In the genomic region with DNA sequence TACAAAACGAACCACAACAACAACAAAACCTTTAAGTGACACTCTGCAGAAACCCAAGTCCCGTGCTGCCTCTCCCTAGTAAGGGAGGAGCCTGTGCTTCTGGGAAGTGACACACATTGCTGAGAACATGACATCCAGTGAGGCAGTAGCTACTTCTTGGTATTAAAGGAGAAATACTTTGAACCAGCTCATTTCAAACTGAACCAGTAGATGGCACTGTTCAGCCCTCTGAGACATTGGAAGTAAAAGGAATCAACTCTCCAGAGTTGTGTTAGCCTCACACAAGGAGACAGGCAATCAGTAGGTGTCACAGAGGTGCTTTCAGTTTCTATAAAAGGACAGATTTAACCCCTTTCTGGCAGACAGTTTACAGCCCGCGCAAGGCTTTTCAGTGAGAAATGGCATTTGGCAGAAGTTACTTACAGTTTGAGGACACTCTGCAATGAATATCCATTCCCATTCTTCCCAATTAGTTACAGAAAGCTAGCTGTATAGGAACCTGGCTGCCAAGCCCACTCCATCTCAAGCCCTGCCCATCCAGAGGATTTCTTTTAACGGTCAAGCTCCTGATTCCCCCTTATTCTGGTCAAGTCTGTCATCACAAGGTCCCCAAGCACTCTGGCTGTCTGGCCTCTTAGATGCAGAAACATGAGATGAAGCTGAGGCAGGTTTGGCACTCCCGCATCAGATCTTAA, we compare ENCODE assay signal across 9 mouse cellular contexts. TPM values are rescaled to one million over a fixed set of nuclear protein-coding genes. Genes with fewer than 3 reads are reported as not detected.
DNase-seq lines count a peak whose midpoint lies in the region; ATAC-seq and TF ChIP-seq lines count a peak whose summit lies in the region.
"Had no signal": no experiment of that assay in that cellular context is flagged by ENCODE, and none has a peak within 500 bp of the region (broad histone marks: within the 10 kb centered on the region; RNA-seq: fewer than 3 reads in every experiment).

No protein-coding gene starts in this region.

- no peak for ATAC-seq in heart, embryonic 11.5 days (replicated peaks; ENCODE audit: insufficient number of reproducible peaks, low FRiP score, low TSS enrichment)
- ATAC-seq in hematopoietic stem cell, adult 5-6 weeks (replicated peaks in 1 of 2; ENCODE audit: insufficient read depth in 1 of 2, low FRiP score in 2 of 2, low TSS enrichment in 1 of 2, low read depth in 1 of 2, poor library complexity in 2 of 2, severe bottlenecking in 2 of 2), result peak; percentile 65 to 66
- ATAC-seq in midbrain, embryonic 11.5 days (ENCODE audit: low FRiP score), result peak; percentile 57

- intact Hi-C loops in heart, adult 2 months (cut with DNase I), result loop anchor here (1.0 to 5.0 kb wide), 2 partner anchors 169 to 329 kb away; no protein-coding TSS in a partner anchor

- no peak for DNase-seq in heart, adult 2 months
- DNase-seq in NIH3T3 (ENCODE audit: low read depth), result peak; percentile 67
- peak; percentile 15 to 45 for DNase-seq in layer of hippocampus, postnatal 25 days (ENCODE audit: extremely low spot score in 1 of 2, low spot score in 1 of 2)
- DNase-seq in midbrain, embryonic 11.5 days (ENCODE audit: low spot score, missing footprints), result peak; percentile 94
- DNase-seq in spleen, postnatal 36 days (ENCODE audit: low spot score in 2 of 2), result no peak

- no peaks in the 10 kb centered on the region for H3K79me2 ChIP-seq in heart, adult 2 months (replicated peaks; ENCODE audit: control insufficient read depth, insufficient read depth, low read length)

- H3K27me3 ChIP-seq in heart, adult 2 months (ENCODE audit: control insufficient read depth, insufficient read depth, low read length), result no peaks in the 10 kb centered on the region
- no peaks in the 10 kb centered on the region for H3K27me3 ChIP-seq in heart, embryonic 11.5 days (ENCODE audit: control insufficient read depth, insufficient read depth, low read length)
- H3K27me3 ChIP-seq in midbrain, embryonic 11.5 days (ENCODE audit: control insufficient read depth, insufficient read depth, low read length), result no peaks in the 10 kb centered on the region
- H3K27me3 ChIP-seq: lung, embryonic 15.5 days had no signal

- TF ChIP-seq EP300 in heart, adult 2 months (IDR thresholded peaks at IDR 0.05; ENCODE audit: insufficient read depth, low read depth, low read length), result no peak

- no peaks in the 10 kb centered on the region for H3K9me3 ChIP-seq in heart, embryonic 11.5 days (replicated peaks; ENCODE audit: control insufficient read depth, low read length)
- H3K9me3 ChIP-seq in midbrain, embryonic 11.5 days (ENCODE audit: control insufficient read depth, low read length), result no peaks in the 10 kb centered on the region
- H3K9me3 ChIP-seq: lung, embryonic 15.5 days had no signal

- no peak overlapping the region for H3K27ac ChIP-seq in heart, adult 2 months
- H3K27ac ChIP-seq in heart, embryonic 11.5 days (ENCODE audit: low read depth, low read length), result no peak overlapping the region
- H3K27ac ChIP-seq in cortical plate, adult 2 months (ENCODE audit: insufficient read depth, low read length), result no peak overlapping the region
- H3K27ac ChIP-seq in midbrain, embryonic 11.5 days (ENCODE audit: low read depth, low read length), result no peak overlapping the region
- H3K27ac ChIP-seq: lung, embryonic 15.5 days had no signal

- no peak overlapping the region for H3K4me3 ChIP-seq in heart, adult 2 months
- H3K4me3 ChIP-seq in heart, embryonic 11.5 days (ENCODE audit: low read depth, low read length), result no peak overlapping the region
- H3K4me3 ChIP-seq in cortical plate, adult 2 months (ENCODE audit: insufficient read depth, low read length), result no peak overlapping the region
- H3K4me3 ChIP-seq in midbrain, embryonic 11.5 days (ENCODE audit: low read depth, low read length), result no peak overlapping the region
- H3K4me3 ChIP-seq: lung, embryonic 15.5 days had no signal

- no peaks in the 10 kb centered on the region for H3K36me3 ChIP-seq in heart, adult 2 months (ENCODE audit: control insufficient read depth, insufficient read depth, low read length)
- no peaks in the 10 kb centered on the region for H3K36me3 ChIP-seq in heart, embryonic 11.5 days (ENCODE audit: control insufficient read depth, insufficient read depth, low read length)
- H3K36me3 ChIP-seq in midbrain, embryonic 11.5 days (ENCODE audit: control insufficient read depth, insufficient read depth, low read length), result no peaks in the 10 kb centered on the region
- H3K36me3 ChIP-seq: lung, embryonic 15.5 days had no signal

- peak; percentile 85 for TF ChIP-seq CTCF in heart, adult 2 months (IDR thresholded peaks at IDR 0.05)
- TF ChIP-seq CTCF in cortical plate, adult 2 months (IDR thresholded peaks at IDR 0.05; ENCODE audit: extremely low read depth, insufficient read depth, low read length), result peak; percentile 42; the same call in 1 of the 2 replicates

- no peak for TF ChIP-seq POLR2A in heart, adult 2 months (IDR thresholded peaks at IDR 0.05; ENCODE audit: insufficient read depth, low read depth, low read length)
- TF ChIP-seq POLR2A in cortical plate, adult 2 months (IDR thresholded peaks at IDR 0.05; ENCODE audit: extremely low read depth, insufficient read depth, low read length), result no peak

- no peaks in the 10 kb centered on the region for H3K4me1 ChIP-seq in heart, adult 2 months (ENCODE audit: control insufficient read depth, insufficient read depth, low read length)
- no peaks in the 10 kb centered on the region for H3K4me1 ChIP-seq in heart, embryonic 11.5 days (ENCODE audit: control insufficient read depth, insufficient read depth, low read length)
- no peaks in the 10 kb centered on the region for H3K4me1 ChIP-seq in cortical plate, adult 2 months (ENCODE audit: control insufficient read depth, insufficient read depth, low read length)
- H3K4me1 ChIP-seq in midbrain, embryonic 11.5 days (ENCODE audit: control insufficient read depth, insufficient read depth, low read length), result peaks cover 7% of the 10 kb centered on the region; the same call in 1 of the 2 replicates
- H3K4me1 ChIP-seq: lung, embryonic 15.5 days had no signal

- no peak overlapping the region for H3K9ac ChIP-seq in heart, adult 2 months (ENCODE audit: low read depth, low read length)
- no peak overlapping the region for H3K9ac ChIP-seq in heart, embryonic 11.5 days (ENCODE audit: low read depth, low read length)
- H3K9ac ChIP-seq in midbrain, embryonic 11.5 days (ENCODE audit: low read length), result no peak overlapping the region
- H3K9ac ChIP-seq: lung, embryonic 15.5 days had no signal

- H3K4me2 ChIP-seq in heart, embryonic 11.5 days, result no peak overlapping the region
- H3K4me2 ChIP-seq in midbrain, embryonic 11.5 days, result no peak overlapping the region
- H3K4me2 ChIP-seq: lung, embryonic 15.5 days had no signal

- WGBS in heart, adult 2 months, result 27% methylated on average over 6 of the region's 6 CpGs
- WGBS in heart, embryonic 11.5 days (ENCODE audit: insufficient replicate concordance), result 29% methylated on average over 6 of the region's 6 CpGs
- 34% methylated on average over 6 of the region's 6 CpGs for WGBS in midbrain, embryonic 11.5 days

RNA-seq across cellular contexts. Expression of gene Opn5, which starts 2.0 kb away (rescaled TPM):
- not detected for total RNA-seq in heart, adult 2 months (2021)
- not detected in 2 replicates for polyA plus RNA-seq in heart, adult 2 months (2012; rRNA removed)
- not detected in 2 replicates for polyA plus RNA-seq in heart, embryonic 11.5 days (2014; fragmentation: Nextera tagmentation; extraction: Ambion mirVana)
- 0.08 and 0.13 TPM in 2 replicates for polyA plus RNA-seq in cortical plate, adult 2 months (2012; rRNA removed)
- total RNA-seq in hematopoietic stem cell, adult 5-6 weeks (2017), result not detected in 2 replicates
- not detected for total RNA-seq in layer of hippocampus, postnatal 25 days (2021)
- polyA plus RNA-seq in midbrain, embryonic 11.5 days (2014; fragmentation: Nextera tagmentation; extraction: Ambion mirVana), result 0.14 TPM in 1 of 2 replicates, not detected in the other
- polyA plus RNA-seq: lung, embryonic 15.5 days had no signal

Comparison
In these comparisons a context has a peak if more than half of its experiments do, and no peak if none do; other contexts are left out.
1. DNase-seq: peak in NIH3T3 (single experiment), layer of hippocampus, postnatal 25 days (2 of 2) and midbrain, embryonic 11.5 days (single experiment); none in heart, adult 2 months (0 of 2) and spleen, postnatal 36 days (0 of 2).